Mouse (Mus musculus) frontal cortex, postnatal 25 days (tissue): ENCODE measurements at regions not wholly inside any gene's neighbourhood (a gene's known extent, or its start where the extent isn't known, plus 50 kb on each side); places are given as distances from the start of the nearest gene placed in this dataset.
"Not testable (repeated sequence)": the region's sequence is repeated elsewhere in the genome, so short reads cannot be mapped to it uniquely, and the experiment has no call there.

ENCODE experiments used
- DNase-seq, 2 experiments: peaks; one replicate each; pipeline ENCODE4 v3.0.0; 2022; ENCODE audit warnings: low spot score in 2 of 2

- no peak for DNase-seq
These were observed 735.2 kb upstream of the Marcks start for GRCm38 (mm10) chr10:37873925-37874324.

DNA sequence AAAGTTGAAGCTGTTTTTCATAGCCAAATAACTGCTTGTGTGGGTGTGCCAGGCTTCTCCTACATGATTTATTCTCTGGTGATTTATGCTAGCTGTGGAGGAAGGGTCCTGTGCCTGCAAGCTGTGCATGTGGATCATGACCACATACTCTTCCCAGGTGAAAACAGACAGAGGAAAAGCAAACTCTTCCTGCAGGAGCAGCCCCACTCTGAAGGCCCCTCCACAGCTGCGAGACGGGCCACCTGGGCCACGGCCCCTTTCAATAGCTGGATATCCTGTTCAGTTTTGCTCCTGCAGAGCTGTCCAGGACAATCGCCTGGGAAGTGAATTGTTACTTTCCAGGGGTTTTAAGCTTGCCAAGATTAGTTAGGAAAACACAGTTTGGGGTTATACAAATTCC lies 722.3 kb upstream of the Marcks start:
- DNase-seq: no peak

- DNase-seq: no peak
These were observed 710.6 kb upstream of the Marcks start for GRCm38 (mm10) chr10:37849291-37849846.

- DNase-seq: no peak
These were observed 704.1 kb upstream of the Marcks start for GRCm38 (mm10) chr10:37842820-37843219.

DNA sequence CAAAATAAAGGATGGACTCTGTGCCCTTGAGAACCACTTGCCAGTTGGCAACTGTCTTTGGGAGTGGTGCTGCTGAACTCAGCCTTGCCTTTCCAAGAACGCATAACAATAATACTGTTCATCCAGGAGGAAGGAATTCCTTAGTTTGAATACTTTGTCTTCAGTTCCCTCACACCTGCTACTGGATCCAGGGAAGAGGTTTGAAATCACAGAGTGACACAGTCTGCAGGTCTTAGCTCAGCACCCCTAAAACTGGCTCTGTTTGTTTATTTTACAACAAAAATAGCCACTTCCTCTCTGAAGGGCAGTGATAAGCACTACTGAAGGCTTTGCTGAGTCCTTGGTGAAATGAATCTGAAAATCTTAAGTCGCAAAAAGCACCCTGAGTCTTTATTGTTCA lies 703.1 kb upstream of the Marcks start:
- no peak for DNase-seq

- no peak for DNase-seq
These were observed 699.0 kb upstream of the Marcks start for GRCm38 (mm10) chr10:37837721-37838120.

DNA sequence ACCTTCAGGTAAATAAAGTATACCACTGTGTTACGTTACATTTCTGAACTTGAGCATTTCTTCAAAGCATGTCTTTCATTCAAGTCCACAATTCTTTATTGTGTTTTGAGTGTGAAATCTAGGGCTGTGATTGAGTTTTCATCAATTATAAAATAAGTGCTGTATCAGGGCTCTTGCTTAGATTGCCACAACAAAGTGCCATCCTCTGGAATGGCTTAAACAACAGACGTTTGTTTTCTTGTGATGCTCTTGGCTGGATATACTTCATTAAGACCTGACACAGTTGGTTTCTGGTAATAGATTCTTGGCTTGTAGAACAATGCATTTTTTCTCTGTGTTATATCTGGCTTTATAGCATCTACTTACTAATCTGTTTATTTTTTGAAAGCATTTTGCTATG lies 674.3 kb upstream of the Marcks start:
- DNase-seq: no peak

DNA sequence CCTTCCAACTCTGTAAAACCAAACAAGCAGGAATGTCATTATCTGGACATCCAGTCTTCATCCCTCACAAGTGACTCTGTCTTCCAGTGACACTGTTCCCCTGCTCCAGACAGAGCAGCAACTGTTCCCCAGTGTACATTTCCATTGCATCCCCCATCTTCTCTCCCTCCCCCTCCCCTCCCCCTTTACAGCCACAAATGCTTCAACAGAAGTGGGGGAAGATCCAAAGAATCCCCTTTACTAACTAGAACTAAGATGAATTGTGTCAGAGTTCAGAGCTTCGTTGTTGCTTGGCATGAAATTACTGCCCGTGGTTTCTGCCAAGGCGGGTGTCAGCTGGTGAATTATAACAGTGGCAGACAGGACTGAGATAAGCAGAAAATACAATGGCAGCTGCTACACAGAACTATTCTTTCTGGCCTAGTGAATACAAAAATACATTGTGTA lies 673.7 kb upstream of the Marcks start:
- peak in 1 of 2 experiments; percentile 8 for DNase-seq

- no peak for DNase-seq
These were observed 673.1 kb upstream of the Marcks start for GRCm38 (mm10) chr10:37811789-37812188.

GRCm38 (mm10) chr10:37803225-37803805 lies 664.6 kb upstream of the Marcks start:
- no peak for DNase-seq

DNA sequence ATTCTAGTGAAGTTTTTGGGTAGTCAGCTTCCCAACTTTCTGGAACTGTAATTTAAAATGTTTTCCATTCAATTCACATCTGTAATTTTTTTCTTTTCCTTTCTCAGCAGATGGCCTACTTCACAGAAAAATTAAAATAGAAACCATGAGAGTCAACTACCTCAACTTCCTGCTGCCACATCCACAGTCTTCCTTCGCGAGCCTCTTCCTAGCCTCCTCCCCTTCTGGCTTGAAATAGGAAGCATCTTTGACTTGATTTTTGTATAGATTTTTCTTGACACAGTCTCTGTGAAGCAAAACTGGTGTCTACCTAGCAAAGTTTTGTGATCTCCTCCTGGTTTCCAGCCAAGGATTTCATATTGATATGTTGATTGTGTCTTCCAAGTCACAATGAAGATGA lies 660.7 kb upstream of the Marcks start:
- no peak for DNase-seq

GRCm38 (mm10) chr10:37798285-37798684 lies 659.6 kb upstream of the Marcks start:
- DNase-seq: no peak

DNA sequence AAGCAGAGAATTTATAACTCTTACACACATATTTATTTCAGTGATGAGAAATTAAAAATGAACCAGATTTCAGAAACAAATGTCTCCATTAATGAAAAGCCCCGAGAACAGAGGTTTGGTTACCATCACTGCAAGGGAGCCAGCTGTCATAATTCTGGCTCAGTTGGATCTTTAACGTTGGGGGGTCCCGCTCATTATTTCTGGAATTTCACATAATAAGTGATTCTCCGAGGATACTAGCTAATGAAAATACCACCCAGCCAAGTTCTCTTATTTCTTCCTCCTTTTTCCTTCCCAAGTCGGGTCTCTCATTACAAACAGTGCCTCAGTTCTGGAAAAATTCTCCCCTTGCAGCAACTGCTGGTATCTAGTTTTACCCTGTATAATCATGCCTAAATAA lies 659.0 kb upstream of the Marcks start:
- no peak for DNase-seq

- no peak for DNase-seq
These were observed 654.2 kb upstream of the Marcks start for GRCm38 (mm10) chr10:37792878-37793277.

- no peak for DNase-seq
These were observed 649.3 kb upstream of the Marcks start for GRCm38 (mm10) chr10:37788049-37788448.

- no peak for DNase-seq
These were observed 640.9 kb upstream of the Marcks start for GRCm38 (mm10) chr10:37779383-37780302.

- no peak for DNase-seq
These were observed 622.0 kb upstream of the Marcks start for GRCm38 (mm10) chr10:37760542-37761367.

GRCm38 (mm10) chr10:37741581-37741980 lies 602.9 kb upstream of the Marcks start:
- no peak for DNase-seq

- DNase-seq: no peak
These were observed 600.3 kb upstream of the Marcks start for GRCm38 (mm10) chr10:37739024-37739423.

- DNase-seq: no peak
These were observed 586.9 kb upstream of the Marcks start for GRCm38 (mm10) chr10:37725609-37726008.

GRCm38 (mm10) chr10:37724994-37725393 lies 586.3 kb upstream of the Marcks start:
- not testable (repeated sequence) for DNase-seq

GRCm38 (mm10) chr10:37720748-37721147 lies 582.0 kb upstream of the Marcks start:
- DNase-seq: no peak
